Comparison of ENCODE assay signal across 9 mouse cellular contexts in the genomic region with DNA sequence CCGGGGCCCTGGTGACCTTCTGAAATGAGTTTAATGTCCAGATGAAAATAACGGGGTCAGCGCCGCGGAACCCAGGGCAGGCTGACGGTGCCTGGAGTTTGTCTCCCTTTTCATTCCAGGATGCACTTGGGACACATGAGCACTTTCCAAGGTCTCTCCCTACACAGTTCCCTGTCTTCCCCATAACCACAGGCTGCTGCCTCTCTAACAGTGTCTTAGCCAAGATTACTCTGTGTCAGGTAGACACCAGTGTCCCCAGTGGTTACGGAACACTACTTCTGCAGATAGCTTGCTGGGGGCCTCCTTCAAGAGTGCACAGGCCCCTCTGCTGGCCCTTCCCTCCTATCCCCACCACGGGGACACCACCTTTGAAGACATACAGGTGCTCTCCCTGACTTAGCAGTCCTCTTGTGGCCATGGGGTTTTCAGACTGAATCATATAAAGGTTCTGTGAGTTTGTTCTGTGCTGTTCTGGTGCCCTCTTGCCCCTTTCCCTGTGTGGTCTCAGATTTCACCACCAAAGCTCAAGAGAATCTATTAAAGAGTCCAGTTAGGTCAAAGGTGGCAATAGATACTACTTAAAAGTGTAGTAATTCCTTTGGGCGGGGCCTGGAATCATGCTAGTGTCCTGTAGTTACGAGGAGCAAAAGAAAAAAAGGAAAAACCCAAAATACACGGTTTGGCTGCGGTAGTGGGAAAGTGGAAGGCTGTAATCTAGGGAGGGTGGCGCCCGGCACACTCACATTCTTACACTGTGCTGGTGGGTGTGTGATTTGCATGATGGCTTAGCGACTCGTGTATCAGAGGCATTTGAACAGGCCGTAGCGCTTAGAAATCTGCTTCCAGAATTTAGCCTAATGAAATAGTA.
DNase-seq lines count a peak whose midpoint lies in the region; ATAC-seq lines count a peak whose summit lies in the region.
"Had no signal": no experiment of that assay in that cellular context is flagged by ENCODE, and none has a peak within 500 bp of the region (broad histone marks: within the 10 kb centered on the region; RNA-seq: fewer than 3 reads in every experiment).

No protein-coding gene starts in this region.

- no peak overlapping the region for H3K9ac ChIP-seq in heart, embryonic 11.5 days (ENCODE audit: low read depth, low read length)
- no peak overlapping the region for H3K9ac ChIP-seq in intestine, embryonic 14.5 days (ENCODE audit: low read length)
- H3K9ac ChIP-seq in stomach, embryonic 15.5 days, result no peak overlapping the region

- no peaks in the 10 kb centered on the region for H3K36me3 ChIP-seq in heart, embryonic 11.5 days (ENCODE audit: control insufficient read depth, insufficient read depth, low read length)
- peaks cover 59% of the 10 kb centered on the region for H3K36me3 ChIP-seq in megakaryocyte, embryonic 14.5 days (replicated peaks; ENCODE audit: low read length)
- H3K36me3 ChIP-seq in intestine, embryonic 14.5 days (ENCODE audit: control insufficient read depth, insufficient read depth, low read length), result no peaks in the 10 kb centered on the region
- H3K36me3 ChIP-seq in stomach, embryonic 15.5 days, result 0 out of 2 replicates have a peak, but pooled peaks cover 6% of the 10 kb centered on the region

- no peak overlapping the region for H3K4me2 ChIP-seq in heart, embryonic 11.5 days
- no peak overlapping the region for H3K4me2 ChIP-seq in intestine, embryonic 14.5 days (ENCODE audit: low read length)
- no peak overlapping the region for H3K4me2 ChIP-seq in stomach, embryonic 15.5 days

- H3K4me1 ChIP-seq in heart, embryonic 11.5 days (ENCODE audit: control insufficient read depth, insufficient read depth, low read length), result peaks cover 49% of the 10 kb centered on the region
- peaks cover 88% of the 10 kb centered on the region for H3K4me1 ChIP-seq in megakaryocyte, embryonic 14.5 days
- peaks cover 31% of the 10 kb centered on the region for H3K4me1 ChIP-seq in intestine, embryonic 14.5 days (replicated peaks; ENCODE audit: control insufficient read depth, insufficient read depth, low read length)
- peaks cover 11% of the 10 kb centered on the region; the same call in 1 of the 2 replicates for H3K4me1 ChIP-seq in stomach, embryonic 15.5 days

- 60% methylated on average over 18 of the region's 18 CpGs for WGBS in heart, embryonic 11.5 days (ENCODE audit: insufficient replicate concordance)
- WGBS in intestine, embryonic 14.5 days, result 47% methylated on average over 18 of the region's 18 CpGs
- 61% methylated on average over 18 of the region's 18 CpGs for WGBS in stomach, embryonic 15.5 days

- DNase-seq in heart, postnatal 36 days, result no peak
- DNase-seq in intestine, embryonic 14.5 days (ENCODE audit: low spot score), result no peak
- DNase-seq in urinary bladder, postnatal 25 days (ENCODE audit: low spot score), result no peak
- no peak for DNase-seq in cerebellum, postnatal 14 days
- DNase-seq: kidney, postnatal 36 days had no signal

- no peaks in the 10 kb centered on the region for H3K27me3 ChIP-seq in heart, embryonic 11.5 days (ENCODE audit: control insufficient read depth, insufficient read depth, low read length)
- no peaks in the 10 kb centered on the region for H3K27me3 ChIP-seq in megakaryocyte, embryonic 14.5 days (replicated peaks)
- no peaks in the 10 kb centered on the region for H3K27me3 ChIP-seq in intestine, embryonic 14.5 days (replicated peaks; ENCODE audit: control insufficient read depth, insufficient read depth, low read length)
- no peaks in the 10 kb centered on the region for H3K27me3 ChIP-seq in stomach, embryonic 15.5 days (replicated peaks)

- no peaks in the 10 kb centered on the region for H3K9me3 ChIP-seq in heart, embryonic 11.5 days (replicated peaks; ENCODE audit: control insufficient read depth, low read length)
- H3K9me3 ChIP-seq in megakaryocyte, embryonic 14.5 days, result peaks cover 6% of the 10 kb centered on the region
- no peaks in the 10 kb centered on the region; the same call in 1 of the 2 replicates for H3K9me3 ChIP-seq in intestine, embryonic 14.5 days (ENCODE audit: control insufficient read depth, low read length)
- no peaks in the 10 kb centered on the region for H3K9me3 ChIP-seq in stomach, embryonic 15.5 days

- intact Hi-C loops in heart, postnatal 36 days (cut with DNase I), result no loop called here

- no peak overlapping the region for H3K4me3 ChIP-seq in heart, embryonic 11.5 days (ENCODE audit: low read depth, low read length)
- peak overlapping the region; percentile 35 for H3K4me3 ChIP-seq in megakaryocyte, embryonic 14.5 days (replicated peaks)
- H3K4me3 ChIP-seq in intestine, embryonic 14.5 days (ENCODE audit: low read depth, low read length), result no peak overlapping the region
- no peak overlapping the region for H3K4me3 ChIP-seq in stomach, embryonic 15.5 days (replicated peaks)

- ATAC-seq in heart, embryonic 11.5 days (replicated peaks; ENCODE audit: insufficient number of reproducible peaks, low FRiP score, low TSS enrichment), result no peak
- no peak for ATAC-seq in megakaryocyte, adult 5-6 weeks (ENCODE audit: poor library complexity, severe bottlenecking)
- ATAC-seq in intestine, embryonic 14.5 days (replicated peaks; ENCODE audit: low FRiP score, low TSS enrichment, low read depth), result peak; percentile 52; the same call in 1 of the 2 replicates
- no peak for ATAC-seq in stomach, embryonic 15.5 days (ENCODE audit: insufficient read depth, low FRiP score, low read depth)

- 0 out of 2 replicates have a peak overlapping the region, but pooled peaks have one; percentile 50 for H3K27ac ChIP-seq in heart, embryonic 11.5 days (ENCODE audit: low read depth, low read length)
- peak overlapping the region; percentile 65 for H3K27ac ChIP-seq in intestine, embryonic 14.5 days (ENCODE audit: low read depth)
- peak overlapping the region; percentile 49 for H3K27ac ChIP-seq in stomach, embryonic 15.5 days
